Mouse (Mus musculus) granulocyte monocyte progenitor cell, adult 5-6 weeks (primary cell): ENCODE measurements around the gene Itih5. TPM values are rescaled to one million over a fixed set of nuclear protein-coding genes. Genes with fewer than 3 reads are reported as not detected.
A peak's percentile ranks its signal among the peaks of the same experiment; 100 is the strongest.

Source experiments
- ATAC-seq: replicated peaks from 2 replicates; pipeline ENCODE4 v1.8.0; 2016; ENCODE audit warnings: mild to moderate bottlenecking, moderate TSS enrichment, inconsistent platforms; ENCODE audit not compliant: poor library complexity, severe bottlenecking
- total RNA-seq, 2 experiments: library from RNA; stranded (forward) in 1 of 2; stranded (reverse) in 1 of 2; fragments of 200-712, 200-1000 nt in 1 of 2; fragments of >200 nt in 1 of 2; fragmentation: Nextera tagmentation in 1 of 2; gene quantifications; 2 replicates each; pipeline ENCODE4 v1.2.3; 2014 to 2017

Itih5 gene
- total RNA-seq, 2 experiments from 2014 or later = 4.7 to 5.8 TPM

DNA sequence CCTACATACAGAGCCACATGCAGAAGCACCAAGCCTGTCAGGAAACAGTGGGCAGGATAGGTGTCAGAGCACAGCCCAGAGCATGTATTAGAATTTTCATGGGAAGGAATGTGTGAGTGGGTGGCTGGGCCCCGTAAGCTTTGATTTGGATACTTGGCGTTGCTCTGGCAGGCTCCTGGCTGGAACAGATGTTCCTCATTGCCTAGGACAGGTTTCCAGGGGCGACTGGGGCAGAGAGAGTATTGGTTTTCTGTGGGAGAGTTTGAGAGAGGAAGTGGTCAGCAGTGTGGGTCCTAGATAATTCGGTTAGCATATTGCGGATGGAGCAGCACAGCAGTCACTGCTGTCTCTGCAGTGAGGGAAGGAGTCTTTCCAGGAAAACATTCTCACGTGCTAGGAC is 13.3 kb downstream of the Itih5 start:
- peak; percentile 90 for ATAC-seq

GRCm38 (mm10) chr2:10167283-10167682 is 13.9 kb downstream of the Itih5 start:
- ATAC-seq = peak; percentile 44

- ATAC-seq = 0 out of 2 replicates have a peak, but pooled peaks have one; percentile 15
Measured at GRCm38 (mm10) chr2:10168016-10168415, 14.6 kb downstream of the Itih5 start.

DNA sequence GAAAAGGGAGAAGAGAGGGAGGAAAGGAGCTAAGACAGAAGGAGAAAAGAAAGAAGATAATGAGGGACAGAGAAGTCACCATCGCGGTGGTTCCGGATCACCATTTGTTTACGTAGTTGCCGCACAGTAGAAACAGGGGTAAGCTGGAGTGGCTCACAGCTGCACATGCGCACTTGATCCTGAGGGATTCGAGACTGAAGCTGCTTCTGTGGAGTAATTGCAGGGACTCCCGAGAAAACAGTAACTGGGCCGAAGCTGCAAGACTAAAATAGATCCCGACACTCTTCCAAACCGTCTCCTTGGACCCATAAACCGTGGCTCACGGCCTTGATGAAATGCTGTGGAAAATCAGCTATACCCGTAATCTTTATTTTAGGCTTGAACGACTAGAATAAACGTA is 16.6 kb downstream of the Itih5 start:
- ATAC-seq = no peak

- ATAC-seq = no peak
Measured at GRCm38 (mm10) chr2:10193553-10193952, 40.2 kb downstream of the Itih5 start.

- ATAC-seq = peak; percentile 82
Measured at GRCm38 (mm10) chr2:10195162-10195561, 41.8 kb downstream of the Itih5 start.

- ATAC-seq = no peak
Measured at GRCm38 (mm10) chr2:10199326-10199725, 46.0 kb downstream of the Itih5 start.

- no peak for ATAC-seq
Measured at GRCm38 (mm10) chr2:10200736-10201285, 47.4 kb downstream of the Itih5 start.

GRCm38 (mm10) chr2:10204301-10204700 is 50.9 kb downstream of the Itih5 start:
- no peak for ATAC-seq

- no peak for ATAC-seq
Measured at GRCm38 (mm10) chr2:10213468-10213867, 60.1 kb downstream of the Itih5 start.

DNA sequence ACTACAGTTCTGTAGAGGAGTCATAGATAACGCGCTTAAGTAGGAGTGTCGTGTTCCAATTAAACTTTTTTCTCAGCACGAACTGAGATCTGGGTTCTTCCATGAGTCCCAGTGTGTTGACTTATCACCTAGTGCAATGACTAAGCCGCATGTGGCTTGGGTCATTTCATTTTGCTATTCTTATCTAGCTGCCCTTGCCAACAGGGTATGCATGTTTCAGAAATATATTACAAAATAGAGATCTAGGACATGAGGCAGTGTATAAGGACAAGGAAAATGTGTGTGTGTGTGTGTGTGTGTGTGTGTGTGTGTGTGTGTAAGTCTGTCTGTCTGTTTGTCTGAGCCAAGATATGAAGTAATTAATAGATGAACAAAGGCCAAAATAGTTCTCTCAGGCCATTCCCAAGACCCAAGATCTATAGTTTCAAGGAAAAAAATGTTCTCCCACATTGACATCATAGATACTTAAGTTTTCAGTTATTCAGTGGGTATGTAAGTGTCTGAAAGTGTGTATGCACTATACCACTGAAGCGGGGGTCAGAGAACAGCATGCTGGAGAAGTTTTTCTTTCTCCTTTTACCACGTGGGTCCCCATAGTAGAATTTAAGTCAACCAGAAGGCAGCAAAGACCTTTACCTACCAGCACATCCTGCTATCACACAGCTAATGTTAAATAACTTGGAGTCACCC is 62.6 kb downstream of the Itih5 start:
- no peak for ATAC-seq

DNA sequence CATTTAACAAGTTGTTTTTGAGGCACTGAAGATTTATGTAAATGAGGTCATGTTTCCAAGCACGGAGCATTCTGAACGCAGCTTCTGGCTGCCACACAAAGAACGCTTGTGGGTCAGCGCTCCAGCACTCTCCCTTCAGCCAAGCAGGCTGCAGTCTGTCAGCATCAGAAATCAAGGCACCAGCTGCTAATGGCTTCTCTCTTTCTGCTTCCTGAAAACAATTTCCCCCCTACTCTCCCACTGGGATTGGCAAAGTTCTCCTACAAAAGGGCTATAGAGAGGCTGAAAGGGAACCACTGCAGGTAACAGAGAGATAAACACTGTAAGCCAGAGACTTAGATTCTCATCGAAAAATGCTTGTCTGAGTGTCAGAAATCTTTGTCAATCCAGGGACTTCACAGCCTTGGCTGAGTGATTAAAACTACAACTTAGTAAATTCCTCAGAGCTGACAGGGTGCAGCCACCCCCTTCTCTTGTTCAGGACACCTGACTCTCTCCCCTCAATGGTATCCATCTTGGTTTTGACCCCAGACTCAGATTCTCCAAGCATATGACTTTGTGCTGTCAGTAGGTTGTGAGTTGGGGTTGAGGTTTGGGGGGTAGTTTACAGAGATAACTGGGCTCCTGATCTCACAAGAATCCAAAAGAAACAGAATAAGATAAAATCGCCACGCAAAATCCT is 63.3 kb downstream of the Itih5 start:
- ATAC-seq = no peak

DNA sequence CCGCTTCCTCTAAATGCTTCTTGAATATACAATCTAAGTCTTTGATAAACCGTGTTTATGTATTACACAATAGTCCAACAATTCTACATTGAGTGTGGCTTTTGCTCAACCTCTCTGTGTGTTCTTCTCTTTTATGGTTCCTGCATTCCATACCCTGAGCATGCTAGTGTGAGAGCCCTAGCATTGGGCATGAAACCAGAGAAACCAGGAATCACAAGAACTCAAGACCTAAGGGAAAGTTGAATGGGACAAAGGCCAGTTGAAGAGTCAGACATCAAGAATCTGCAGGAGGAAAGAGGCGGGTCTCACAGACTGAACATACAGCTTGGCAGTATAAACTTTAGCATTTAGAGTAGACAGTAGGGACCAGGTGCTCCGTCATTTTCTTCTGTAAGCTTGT is 68.5 kb downstream of the Itih5 start:
- no peak; the same call in 1 of the 2 replicates for ATAC-seq

DNA sequence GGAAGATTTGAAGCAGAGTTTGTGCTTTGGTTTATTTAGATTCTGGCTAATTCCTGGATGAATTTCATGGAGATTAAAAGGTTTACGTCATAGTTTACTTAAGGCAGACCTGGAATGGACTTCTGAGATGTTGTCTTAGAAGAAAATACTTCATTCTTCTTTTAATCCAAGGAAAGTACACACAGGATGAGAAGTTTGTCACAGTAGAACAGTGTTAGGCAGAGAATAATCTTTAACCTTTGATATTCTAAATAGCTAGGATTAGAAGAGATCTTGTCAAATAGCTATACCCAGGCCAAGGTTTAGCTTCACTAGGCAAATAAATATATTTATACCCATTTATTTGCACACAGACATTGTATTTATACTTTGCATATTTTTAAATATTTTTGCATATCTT is 73.5 kb downstream of the Itih5 start:
- no peak for ATAC-seq

- no peak for ATAC-seq
Measured at GRCm38 (mm10) chr2:10231971-10232370, 78.6 kb downstream of the Itih5 start.

GRCm38 (mm10) chr2:10236554-10236953 is 83.2 kb downstream of the Itih5 start:
- ATAC-seq = no peak

DNA sequence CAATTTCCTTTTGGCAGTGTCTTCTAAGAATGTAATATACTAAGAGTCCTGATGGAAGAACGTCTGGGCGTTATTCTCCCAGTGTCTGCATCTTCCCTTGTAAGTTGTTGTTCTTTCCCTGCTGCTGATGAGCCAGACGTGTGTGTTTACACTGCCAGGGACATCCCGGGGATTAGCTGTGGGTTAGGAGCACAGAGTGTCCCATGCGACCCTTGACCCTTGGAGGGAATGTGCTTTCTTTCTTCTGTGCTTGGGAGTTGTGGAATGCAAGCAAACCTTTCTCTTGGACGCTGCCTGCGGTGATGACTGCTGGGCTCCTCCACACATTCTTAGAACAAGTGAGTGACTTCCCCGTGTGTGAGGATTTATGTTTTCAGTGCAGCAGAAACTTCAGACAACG is 89.6 kb downstream of the Itih5 start:
- ATAC-seq = no peak

GRCm38 (mm10) chr2:10250441-10250840 is 97.1 kb downstream of the Itih5 start:
- no peak for ATAC-seq

- no peak for ATAC-seq
Measured at GRCm38 (mm10) chr2:10250926-10251325, 97.6 kb downstream of the Itih5 start.

- no peak for ATAC-seq
Measured at GRCm38 (mm10) chr2:10251466-10251865, 98.1 kb downstream of the Itih5 start.

DNA sequence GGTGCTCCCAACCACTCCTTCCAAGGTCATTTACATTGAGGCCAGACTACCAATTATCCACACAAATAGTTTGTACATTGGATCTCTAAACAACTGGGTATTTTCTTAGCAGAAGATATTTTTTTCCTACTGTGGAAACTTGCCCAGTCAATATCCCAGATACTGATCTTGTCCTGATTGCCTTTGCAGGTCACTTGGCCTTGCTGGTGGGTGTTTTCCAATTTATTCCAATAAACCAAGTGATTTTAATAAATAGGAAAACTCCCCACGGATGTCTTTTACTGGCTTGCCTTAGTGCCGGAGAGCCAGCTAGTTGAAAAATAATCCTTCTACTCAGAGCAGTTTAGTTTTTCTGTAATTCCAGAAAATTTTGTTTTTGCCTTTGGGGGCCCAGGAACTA is 98.6 kb downstream of the Itih5 start:
- no peak for ATAC-seq

GRCm38 (mm10) chr2:10253351-10253750 is 100.0 kb downstream of the Itih5 start:
- ATAC-seq = no peak
